Comparison of ENCODE assay signal across 8 mouse cellular contexts in genomic region chr5:8356885-8357651, GRCm38 (mm10). TPM values are rescaled to one million over a fixed set of nuclear protein-coding genes. Genes with fewer than 3 reads are reported as not detected.
DNase-seq lines count a peak whose midpoint lies in the region; ATAC-seq and TF ChIP-seq lines count a peak whose summit lies in the region.

No protein-coding gene starts in this region.

- 0 out of 2 replicates have a peak, but pooled peaks have one; percentile 52 for ATAC-seq in embryonic facial prominence, embryonic 12.5 days (ENCODE audit: insufficient number of reproducible peaks, insufficient read depth, low FRiP score, low TSS enrichment)
- ATAC-seq in Patski: peak; percentile 45
- no peak for ATAC-seq in CD4-positive, CD25-positive, alpha-beta regulatory T cell, adult 4 months
- no peak for ATAC-seq in intestine, embryonic 15.5 days

- H3K36me3 ChIP-seq in embryonic facial prominence, embryonic 12.5 days: no peaks in the 10 kb centered on the region
- no peaks in the 10 kb centered on the region for H3K36me3 ChIP-seq in embryonic facial prominence, embryonic 10.5 days (replicated peaks)
- H3K36me3 ChIP-seq in intestine, embryonic 15.5 days: no peaks in the 10 kb centered on the region

- no peaks in the 10 kb centered on the region for H3K27me3 ChIP-seq in embryonic facial prominence, embryonic 12.5 days
- no peaks in the 10 kb centered on the region for H3K27me3 ChIP-seq in embryonic facial prominence, embryonic 10.5 days (replicated peaks; ENCODE audit: low read depth, poor library complexity, severe bottlenecking)
- H3K27me3 ChIP-seq in Patski: no peaks in the 10 kb centered on the region
- H3K27me3 ChIP-seq in intestine, embryonic 15.5 days (replicated peaks): no peaks in the 10 kb centered on the region

- no peak for DNase-seq in embryonic facial prominence, embryonic 10.5 days (ENCODE audit: low spot score)
- no peak for DNase-seq in Patski (ENCODE audit: low read depth, low spot score)
- DNase-seq in heart, postnatal 14 days: peak; percentile 9 to 11
- DNase-seq in lung, postnatal 14 days: peak; percentile 40
- no peak for DNase-seq in left cerebral cortex, postnatal 4 days

- no peak overlapping the region for H3K9ac ChIP-seq in embryonic facial prominence, embryonic 12.5 days
- H3K9ac ChIP-seq in intestine, embryonic 15.5 days: no peak overlapping the region

- intact Hi-C loops in heart, postnatal 14 days (cut with DNase I): no loop called here
- intact Hi-C loops in left cerebral cortex, postnatal 4 days (cut with DNase I): no loop called here

- CTCF ChIA-PET in Patski (lab: Charles Lee): interaction anchor here (0.7 to 6.5 kb wide), 14 partner anchors 8 to 214 kb away, joined by 3 to 56 read pairs (median 5); partner anchors contain the start of gene Adam22

- H3K9me3 ChIP-seq in embryonic facial prominence, embryonic 12.5 days: no peaks in the 10 kb centered on the region
- no peaks in the 10 kb centered on the region for H3K9me3 ChIP-seq in embryonic facial prominence, embryonic 10.5 days
- H3K9me3 ChIP-seq in intestine, embryonic 15.5 days: no peaks in the 10 kb centered on the region

- no peaks in the 10 kb centered on the region for H3K4me1 ChIP-seq in embryonic facial prominence, embryonic 12.5 days
- peaks cover 13% of the 10 kb centered on the region for H3K4me1 ChIP-seq in embryonic facial prominence, embryonic 10.5 days
- no peaks in the 10 kb centered on the region for H3K4me1 ChIP-seq in intestine, embryonic 15.5 days (replicated peaks)

- H3K4me3 ChIP-seq in embryonic facial prominence, embryonic 12.5 days: no peak overlapping the region
- no peak overlapping the region for H3K4me3 ChIP-seq in embryonic facial prominence, embryonic 10.5 days
- H3K4me3 ChIP-seq in intestine, embryonic 15.5 days (replicated peaks): no peak overlapping the region

- POLR2A ChIA-PET in Patski (lab: Charles Lee): interaction anchor here (0.8 to 2.1 kb wide), 5 partner anchors 10 to 126 kb away, joined by 3 to 6 read pairs (median 3); no protein-coding TSS in a partner anchor

- in situ Hi-C loops in Patski (cut with MboI; ENCODE audit: low pct_unique_long_range_greater_than_20kb): loop anchor here (5.0 to 10.0 kb wide), 3 partner anchors 125 to 215 kb away; no protein-coding TSS in a partner anchor

- no peak overlapping the region for H3K4me2 ChIP-seq in embryonic facial prominence, embryonic 12.5 days (replicated peaks)
- no peak overlapping the region for H3K4me2 ChIP-seq in intestine, embryonic 15.5 days (replicated peaks)

- H3K27ac ChIP-seq in embryonic facial prominence, embryonic 12.5 days: no peak overlapping the region
- H3K27ac ChIP-seq in embryonic facial prominence, embryonic 10.5 days (replicated peaks): no peak overlapping the region
- no peak overlapping the region for H3K27ac ChIP-seq in intestine, embryonic 15.5 days

- TF ChIP-seq CTCF in Patski (IDR thresholded peaks at IDR 0.05): no peak

- 51% methylated on average over 13 of the region's 13 CpGs for WGBS in embryonic facial prominence, embryonic 12.5 days
- 64% methylated on average over 13 of the region's 13 CpGs for WGBS in embryonic facial prominence, embryonic 10.5 days
- WGBS in intestine, embryonic 15.5 days: 46% methylated on average over 13 of the region's 13 CpGs

RNA-seq across cellular contexts. Expression of gene Adam22, which starts 10.9 kb away (rescaled TPM):
- 17.6 and 18.4 TPM in 2 replicates for polyA plus RNA-seq in embryonic facial prominence, embryonic 12.5 days (2016; fragmentation: Nextera tagmentation; extraction: Ambion mirVana)
- polyA plus RNA-seq in embryonic facial prominence, embryonic 10.5 days (2016; fragmentation: Nextera tagmentation; extraction: Ambion mirVana): 7.3 and 8.1 TPM in 2 replicates
- 6.4 TPM for polyA plus RNA-seq in Patski (2021)
- total RNA-seq in heart, postnatal 14 days (2021): 1 to 10 TPM; 4.2 to 4.5 TPM
- polyA plus RNA-seq in CD4-positive, CD25-positive, alpha-beta regulatory T cell, adult 4 months (2017; shearing (Covaris generic)): 1 to 10 TPM in 1 of 2 experiments, under 1 TPM in 1; 0.85 to 1.0 TPM
- 4.5 and 6.2 TPM in 2 replicates for polyA plus RNA-seq in intestine, embryonic 15.5 days (2015; fragmentation: Nextera tagmentation; extraction: Ambion mirVana)
- total RNA-seq in left cerebral cortex, postnatal 4 days (2021): 100 to 1,000 TPM; 140 TPM

Comparison
In these comparisons a context has a peak if more than half of its experiments do, and no peak if none do; other contexts are left out.
1. ATAC-seq: peak in embryonic facial prominence, embryonic 12.5 days (single experiment) and Patski (single experiment); none in CD4-positive, CD25-positive, alpha-beta regulatory T cell, adult 4 months (single experiment) and intestine, embryonic 15.5 days (single experiment).
2. DNase-seq: peak in heart, postnatal 14 days (2 of 2) and lung, postnatal 14 days (single experiment); none in embryonic facial prominence, embryonic 10.5 days (single experiment), Patski (single experiment) and left cerebral cortex, postnatal 4 days (single experiment).